Mouse (Mus musculus) lung, adult 2 months (tissue): ENCODE data around the gene Ap2a1.

Experiments
- CTCF ChIP-seq: fragments of 200-500 bp; IDR thresholded peaks from 2 replicates; pipeline ENCODE4 v1.5.1; 2011; ENCODE audit warnings: mild to moderate bottlenecking, low read length, control low read depth; ENCODE audit not compliant: insufficient read depth
- POLR2A ChIP-seq: fragments of 200-500 bp; IDR thresholded peaks from 2 replicates; pipeline ENCODE4 v1.6.1; 2011; ENCODE audit warnings: low read depth, mild to moderate bottlenecking, control low read depth, low read length, borderline replicate concordance; ENCODE audit errors: extremely low read depth

GRCm38 (mm10) chr7:44971142-44971541, 41.8 kb upstream of the Ap2a1 start:
- TF ChIP-seq CTCF: no peak
- TF ChIP-seq POLR2A: no peak
